Mouse (Mus musculus): ENCODE results near the gene Kif4.

- no peak for TF ChIP-seq CTCF (conservative IDR thresholded peaks at IDR 0.05; ENCODE audit: low read length)
- no peak for TF ChIP-seq POU5F1 (IDR thresholded peaks at IDR 0.05; ENCODE audit: borderline replicate concordance, low read length)
Observed at GRCm38 (mm10) chrX:100728947-100729346, 103.4 kb downstream of the Kif4 start.
